Mouse (Mus musculus) ovary, adult 18-20 months (tissue): ENCODE data around the gene Hoxb6.

Experiments used
- DNase-seq: peaks from one replicate; pipeline ENCODE4 v3.0.0; 2022; ENCODE audit warnings: low spot score, mixed read lengths

Hoxb6 gene

GRCm38 (mm10) chr11:96291681-96292564, at the start of gene Hoxb6:
TSS of gene Hoxb6 (plus strand) at chr11:96292476.
- DNase-seq: no peak

- peak; percentile 54 for DNase-seq
These were observed 41.4 kb upstream of the Hoxb6 start for GRCm38 (mm10) chr11:96250901-96251300.

GRCm38 (mm10) chr11:96251480-96252031, 40.7 kb upstream of the Hoxb6 start:
- DNase-seq: no peak

- DNase-seq: no peak
These were observed 39.6 kb upstream of the Hoxb6 start for GRCm38 (mm10) chr11:96252541-96253120.

- no peak for DNase-seq
These were observed 38.1 kb upstream of the Hoxb6 start for GRCm38 (mm10) chr11:96254221-96254620.

GRCm38 (mm10) chr11:96255111-96255995, 36.9 kb upstream of the Hoxb6 start:
- DNase-seq: no peak

- DNase-seq: no peak
These were observed 36.3 kb upstream of the Hoxb6 start for GRCm38 (mm10) chr11:96255996-96256445.

GRCm38 (mm10) chr11:96257141-96257540, 35.1 kb upstream of the Hoxb6 start:
- no peak for DNase-seq

- DNase-seq: no peak
These were observed 33.2 kb upstream of the Hoxb6 start for GRCm38 (mm10) chr11:96259038-96259437.

GRCm38 (mm10) chr11:96259511-96259910, 32.8 kb upstream of the Hoxb6 start:
- DNase-seq: no peak

GRCm38 (mm10) chr11:96260310-96260970, 31.8 kb upstream of the Hoxb6 start:
- no peak for DNase-seq

GRCm38 (mm10) chr11:96261323-96261890, 30.9 kb upstream of the Hoxb6 start:
- peak; percentile 59 for DNase-seq

GRCm38 (mm10) chr11:96262262-96262830, 29.9 kb upstream of the Hoxb6 start:
- DNase-seq: no peak

GRCm38 (mm10) chr11:96263636-96264389, 28.5 kb upstream of the Hoxb6 start:
- no peak for DNase-seq

- DNase-seq: no peak
These were observed 27.8 kb upstream of the Hoxb6 start for GRCm38 (mm10) chr11:96264390-96265020.

- no peak for DNase-seq
These were observed 26.3 kb upstream of the Hoxb6 start for GRCm38 (mm10) chr11:96265954-96266353.

GRCm38 (mm10) chr11:96267021-96267920, 25.0 kb upstream of the Hoxb6 start:
- DNase-seq: no peak

GRCm38 (mm10) chr11:96268031-96268745, 24.1 kb upstream of the Hoxb6 start:
- no peak for DNase-seq
